Mouse (Mus musculus): Measurements from ENCODE around the gene Anxa10. TPM values are rescaled to one million over a fixed set of nuclear protein-coding genes. Genes with fewer than 3 reads are reported as not detected.

The Anxa10 gene
- polyA plus RNA-seq, 1 experiment from 2014 or later: 91.0 TPM

Other genes starting within 250 kb of the Anxa10 start
- gene Palld, start 220.5 kb downstream of the Anxa10 start, polyA plus RNA-seq (2015; fragmentation: Nextera tagmentation; extraction: Ambion mirVana): 95.5 and 103 TPM in 2 replicates
- gene Ddx60, start 195.1 kb downstream of the Anxa10 start, polyA plus RNA-seq (2015; fragmentation: Nextera tagmentation; extraction: Ambion mirVana): 1.2 and 1.6 TPM in 2 replicates

Data from stomach, embryonic 15.5 days (tissue).